Mouse (Mus musculus): ENCODE data around the gene Cdc42bpb. TPM values are rescaled to one million over a fixed set of nuclear protein-coding genes. Genes with fewer than 3 reads are reported as not detected.
A peak's percentile ranks its signal among the peaks of the same experiment; 100 is the strongest.

The Cdc42bpb gene
- polyA plus RNA-seq, 1 experiment from 2014 or later: 32.5 TPM

DNA sequence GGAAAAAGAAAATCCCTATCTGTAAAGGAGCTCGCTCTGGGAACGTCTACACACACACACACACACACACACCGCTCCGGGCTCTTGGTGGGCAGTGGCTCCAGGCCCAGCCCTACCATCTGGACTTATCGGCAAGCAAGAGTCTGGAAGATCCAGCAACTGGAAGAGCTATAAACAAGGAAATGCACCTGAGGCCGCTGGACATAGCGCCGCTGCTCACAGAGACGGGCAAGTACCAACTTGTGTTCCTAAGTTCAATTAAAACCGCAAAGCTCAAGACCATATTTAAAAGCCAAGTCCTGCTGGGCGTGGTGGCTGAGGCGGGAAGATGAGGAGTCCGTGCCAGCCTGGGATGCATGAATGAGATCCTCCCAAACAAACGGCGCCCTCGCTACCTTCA is 16.8 kb downstream of the Cdc42bpb start:
- 82% methylated on average over 16 of the region's 16 CpGs for WGBS
- peaks cover 37% of the 10 kb centered on the region for H3K4me1 ChIP-seq
- ATAC-seq (ENCODE audit: insufficient read depth, low FRiP score, low read depth): no peak

DNA sequence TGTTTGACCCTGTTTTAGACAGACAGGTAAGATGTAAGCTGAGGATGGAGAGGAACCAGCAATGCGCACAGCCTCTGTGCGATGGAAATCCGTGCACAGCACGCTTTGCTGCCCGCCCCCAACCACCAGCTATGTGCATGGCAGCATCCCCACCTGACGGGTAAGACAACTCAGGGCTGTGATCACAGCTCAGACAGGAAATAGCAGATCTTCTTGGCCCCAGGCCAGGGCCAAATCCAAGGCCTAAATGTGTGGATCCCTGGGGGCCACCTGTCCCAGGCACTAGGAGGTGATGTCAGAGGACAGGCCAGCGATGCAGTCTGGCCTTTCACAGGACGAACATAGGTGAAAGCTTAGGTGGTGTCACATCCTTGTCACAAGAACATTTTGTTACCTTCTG is 21.3 kb downstream of the Cdc42bpb start:
- Histone ChIP-seq H3K4me2 (no peak overlapping the region), H3K27me3 (replicated peaks) (no peaks in the 10 kb centered on the region), H3K9ac (no peak overlapping the region), H3K36me3 (no peaks in the 10 kb centered on the region), H3K27ac (no peak overlapping the region), H3K4me1 (peaks cover 37% of the 10 kb centered on the region), H3K9me3 (no peaks in the 10 kb centered on the region), H3K4me3 (replicated peaks) (no peak overlapping the region)
- 81% methylated on average over 8 of the region's 8 CpGs for WGBS
- no peak for ATAC-seq (ENCODE audit: insufficient read depth, low FRiP score, low read depth)

More for the DNA sequence above, 16.8 kb downstream of the Cdc42bpb start:
- H3K4me2 ChIP-seq: no peak overlapping the region
- H3K9me3 ChIP-seq: no peaks in the 10 kb centered on the region
- no peak overlapping the region for H3K9ac ChIP-seq
- H3K27ac ChIP-seq: no peak overlapping the region
- no peaks in the 10 kb centered on the region for H3K27me3 ChIP-seq (replicated peaks)
- H3K4me3 ChIP-seq (replicated peaks): no peak overlapping the region
- no peaks in the 10 kb centered on the region for H3K36me3 ChIP-seq

DNA sequence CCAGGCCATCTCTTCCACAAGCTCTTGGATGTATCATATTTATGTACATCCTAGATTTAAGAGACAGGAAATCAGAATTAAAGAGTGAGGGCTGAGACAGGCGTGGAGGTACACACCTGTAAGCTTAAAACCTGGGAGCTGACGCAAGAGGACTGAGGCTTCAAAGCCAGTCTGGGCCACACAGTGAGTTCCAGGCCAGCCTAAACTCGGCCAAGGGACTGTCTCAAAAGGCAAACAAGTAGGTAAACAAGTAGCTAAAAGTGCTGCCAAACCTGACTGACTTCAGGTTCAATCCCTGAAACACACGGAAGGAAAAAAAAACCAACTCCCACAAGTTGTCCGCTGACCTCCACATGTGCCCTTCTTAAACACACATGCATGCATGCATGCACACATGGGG is 23.4 kb downstream of the Cdc42bpb start:
- Histone ChIP-seq H3K4me1 (peaks cover 29% of the 10 kb centered on the region), H3K9ac (no peak overlapping the region), H3K9me3 (no peaks in the 10 kb centered on the region), H3K27me3 (replicated peaks) (no peaks in the 10 kb centered on the region), H3K4me2 (no peak overlapping the region; the same call in 1 of the 2 replicates), H3K4me3 (replicated peaks) (no peak overlapping the region), H3K27ac (peak overlapping the region; percentile 48), H3K36me3 (no peaks in the 10 kb centered on the region)
- 60% methylated on average over 5 of the region's 5 CpGs for WGBS
- no peak for ATAC-seq (ENCODE audit: insufficient read depth, low FRiP score, low read depth)

DNA sequence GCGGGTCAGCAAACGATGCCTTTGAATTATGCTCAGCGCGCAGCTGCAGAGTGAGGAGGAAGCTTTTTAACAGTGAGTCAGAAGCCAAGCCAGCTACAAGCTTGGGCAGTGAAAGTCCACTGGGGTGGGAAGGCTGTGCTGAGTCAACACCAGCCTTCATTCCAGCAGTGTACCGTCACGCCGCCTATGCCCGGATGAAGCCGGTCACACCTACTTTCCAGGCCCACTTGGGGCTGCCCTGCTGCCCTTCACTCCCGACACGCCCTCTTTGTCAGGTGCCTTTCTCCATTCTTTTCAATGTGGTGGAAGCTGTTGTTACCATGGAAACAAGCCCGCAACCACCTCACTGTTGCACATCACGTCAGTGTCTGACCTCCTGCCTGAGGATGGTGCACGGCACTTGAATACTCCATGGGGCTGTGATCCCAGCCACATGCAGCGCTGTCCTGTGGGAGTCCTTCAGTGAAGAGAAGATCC is 24.0 kb downstream of the Cdc42bpb start:
- H3K9me3 ChIP-seq: no peaks in the 10 kb centered on the region
- WGBS: 63% methylated on average over 15 of the region's 15 CpGs
- peak; percentile 94 for ATAC-seq (ENCODE audit: insufficient read depth, low FRiP score, low read depth)
- peak overlapping the region; percentile 79; the same call in 1 of the 2 replicates for H3K27ac ChIP-seq
- peak overlapping the region; percentile 19; the same call in 1 of the 2 replicates for H3K4me2 ChIP-seq
- H3K9ac ChIP-seq: no peak overlapping the region
- peaks cover 29% of the 10 kb centered on the region for H3K4me1 ChIP-seq
- no peak overlapping the region for H3K4me3 ChIP-seq (replicated peaks)
- no peaks in the 10 kb centered on the region for H3K36me3 ChIP-seq
- no peaks in the 10 kb centered on the region for H3K27me3 ChIP-seq (replicated peaks)

DNA sequence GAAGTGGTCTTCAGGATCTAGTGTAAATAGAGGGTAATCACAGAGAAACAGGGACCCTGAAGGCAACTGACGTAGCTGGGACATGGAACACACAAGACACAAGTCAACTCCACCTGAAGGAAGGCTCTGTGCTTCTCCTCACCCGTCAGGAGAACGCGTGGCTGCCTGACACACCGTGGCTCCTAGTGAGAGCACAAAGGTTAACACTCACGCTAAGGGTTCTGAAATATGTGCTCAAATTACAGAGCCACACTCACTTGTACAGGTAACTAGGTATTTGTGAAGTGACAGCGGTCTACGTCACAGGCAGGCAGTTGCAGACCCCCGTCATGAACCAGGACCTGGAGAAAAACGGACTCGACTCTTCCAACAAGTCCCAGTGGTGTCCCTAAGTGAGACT is 24.5 kb downstream of the Cdc42bpb start:
- H3K9ac ChIP-seq: no peak overlapping the region
- H3K4me2 ChIP-seq: peak overlapping the region; percentile 19; the same call in 1 of the 2 replicates
- peak overlapping the region; percentile 79 for H3K27ac ChIP-seq
- H3K27me3 ChIP-seq (replicated peaks): no peaks in the 10 kb centered on the region
- H3K4me1 ChIP-seq: peaks cover 29% of the 10 kb centered on the region
- ATAC-seq (ENCODE audit: insufficient read depth, low FRiP score, low read depth): peak; percentile 23; the same call in 1 of the 2 replicates
- no peaks in the 10 kb centered on the region for H3K36me3 ChIP-seq
- WGBS: 72% methylated on average over 11 of the region's 11 CpGs
- no peaks in the 10 kb centered on the region for H3K9me3 ChIP-seq
- no peak overlapping the region for H3K4me3 ChIP-seq (replicated peaks)

DNA sequence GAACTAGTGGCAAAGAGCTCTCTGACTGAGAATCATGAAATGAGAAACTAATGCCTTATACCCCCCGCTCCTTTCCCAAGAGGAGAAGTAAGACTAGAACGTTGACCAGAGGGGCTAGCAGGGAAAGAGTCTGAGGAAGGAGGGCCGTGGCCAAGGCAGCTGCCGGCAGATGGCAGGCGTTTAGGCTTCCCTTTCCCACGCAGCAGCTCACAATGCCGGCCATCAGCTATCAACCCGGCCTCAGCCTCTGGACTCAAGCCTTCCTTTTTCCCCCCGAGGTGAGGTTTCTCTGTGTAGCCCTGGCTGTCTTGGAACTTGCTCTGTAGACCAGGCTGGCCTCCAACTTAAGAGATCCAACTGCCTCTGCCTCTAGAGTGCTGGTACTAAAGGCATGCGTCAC is 25.0 kb downstream of the Cdc42bpb start:
- Histone ChIP-seq H3K4me2 (no peak overlapping the region), H3K9ac (no peak overlapping the region), H3K36me3 (no peaks in the 10 kb centered on the region), H3K27me3 (replicated peaks) (no peaks in the 10 kb centered on the region), H3K27ac (peak overlapping the region; percentile 79), H3K4me3 (replicated peaks) (no peak overlapping the region), H3K9me3 (no peaks in the 10 kb centered on the region), H3K4me1 (peaks cover 27% of the 10 kb centered on the region)
- no peak for ATAC-seq (ENCODE audit: insufficient read depth, low FRiP score, low read depth)
- 67% methylated on average over 10 of the region's 10 CpGs for WGBS

DNA sequence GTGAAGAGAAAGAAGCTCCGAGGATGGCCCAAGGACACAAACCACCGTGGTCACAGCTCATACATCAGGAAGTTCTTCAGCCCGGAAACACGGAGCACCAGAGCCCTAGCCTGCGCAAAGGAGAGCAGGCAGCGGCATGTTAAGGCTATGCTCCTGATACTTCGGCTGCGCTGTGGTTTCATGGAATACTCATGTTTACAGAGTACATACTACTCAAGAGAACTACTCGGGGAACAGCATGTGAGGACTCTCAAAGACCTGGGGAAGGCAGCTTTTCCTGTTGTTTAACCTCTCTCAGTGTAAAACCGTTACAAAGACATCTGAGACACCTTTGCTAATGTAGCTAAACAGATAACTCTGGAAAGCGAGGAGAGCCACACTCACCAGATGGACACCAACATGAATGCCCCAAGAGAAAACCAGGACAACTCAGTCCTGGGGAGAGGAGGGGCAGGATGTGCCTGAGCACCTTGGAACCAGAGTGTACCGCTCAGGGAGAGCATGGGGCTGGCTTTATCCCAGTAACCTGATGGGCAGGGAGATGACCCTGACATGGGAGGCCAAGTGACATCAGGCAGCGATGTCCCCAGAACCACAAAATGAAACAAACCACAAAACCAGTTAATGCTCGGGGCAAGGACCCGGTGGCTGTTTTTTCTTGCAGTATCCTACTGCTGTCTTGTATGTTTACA is 27.8 kb downstream of the Cdc42bpb start:
- Histone ChIP-seq H3K9me3 (no peaks in the 10 kb centered on the region), H3K27ac (no peak overlapping the region), H3K4me3 (replicated peaks) (no peak overlapping the region), H3K4me1 (peaks cover 27% of the 10 kb centered on the region), H3K4me2 (no peak overlapping the region), H3K27me3 (replicated peaks) (no peaks in the 10 kb centered on the region), H3K36me3 (no peaks in the 10 kb centered on the region), H3K9ac (no peak overlapping the region)
- 77% methylated on average over 15 of the region's 15 CpGs for WGBS
- no peak for ATAC-seq (ENCODE audit: insufficient read depth, low FRiP score, low read depth)

DNA sequence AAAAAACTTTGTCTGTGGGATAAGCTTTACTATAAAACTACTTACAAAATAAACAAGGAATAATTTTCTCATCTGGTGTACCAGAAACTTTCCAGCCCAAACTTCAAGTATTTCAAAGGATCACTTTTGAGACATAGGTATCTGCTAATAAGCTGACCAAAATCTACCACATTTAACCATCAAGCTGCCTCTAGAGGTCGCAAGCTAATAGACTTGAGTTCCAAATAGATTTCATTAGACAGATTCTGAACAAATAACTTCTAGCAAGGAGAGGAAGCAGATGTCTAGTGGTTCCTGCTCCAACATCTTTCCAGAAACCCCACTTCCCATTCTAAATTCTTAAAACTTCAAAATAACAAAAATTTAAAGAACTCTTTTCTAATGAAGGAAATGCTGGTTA is 33.6 kb downstream of the Cdc42bpb start:
- Histone ChIP-seq H3K4me2 (no peak overlapping the region), H3K9me3 (no peaks in the 10 kb centered on the region), H3K36me3 (0 out of 2 replicates have a peak, but pooled peaks cover 9% of the 10 kb centered on the region), H3K9ac (no peak overlapping the region), H3K4me3 (replicated peaks) (no peak overlapping the region), H3K27ac (no peak overlapping the region), H3K27me3 (replicated peaks) (no peaks in the 10 kb centered on the region), H3K4me1 (peaks cover 6% of the 10 kb centered on the region; the same call in 1 of the 2 replicates)
- ATAC-seq (ENCODE audit: insufficient read depth, low FRiP score, low read depth): no peak
- WGBS: 34% methylated on average over 1 of the region's 1 CpGs

DNA sequence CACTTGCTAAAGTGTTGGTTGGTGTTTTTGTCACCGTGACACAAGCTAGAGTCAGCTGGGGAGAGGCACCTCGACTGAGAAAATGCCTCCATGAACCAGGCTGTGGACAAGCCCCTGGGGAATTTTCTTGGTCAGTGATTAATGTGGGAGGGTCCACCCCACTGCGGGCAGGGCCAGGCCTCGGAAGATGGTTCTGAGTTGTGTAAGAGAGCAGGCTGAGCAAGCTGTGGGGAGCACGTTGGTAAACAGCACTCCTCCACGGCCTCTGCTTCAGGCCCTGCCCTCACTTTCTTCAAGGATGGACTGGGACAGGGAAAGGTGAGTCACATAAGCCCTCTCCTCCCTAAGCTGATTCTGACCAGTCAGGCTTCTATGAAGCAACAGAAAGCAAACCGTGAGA is 36.8 kb downstream of the Cdc42bpb start:
- H3K27ac ChIP-seq: no peak overlapping the region
- H3K4me2 ChIP-seq: no peak overlapping the region
- 68% methylated on average over 7 of the region's 7 CpGs for WGBS
- H3K4me3 ChIP-seq (replicated peaks): no peak overlapping the region
- no peak overlapping the region for H3K9ac ChIP-seq
- H3K36me3 ChIP-seq: peaks cover 35% of the 10 kb centered on the region
- no peaks in the 10 kb centered on the region for H3K27me3 ChIP-seq (replicated peaks)
- no peaks in the 10 kb centered on the region for H3K9me3 ChIP-seq
- no peak for ATAC-seq (ENCODE audit: insufficient read depth, low FRiP score, low read depth)
- H3K4me1 ChIP-seq: no peaks in the 10 kb centered on the region

DNA sequence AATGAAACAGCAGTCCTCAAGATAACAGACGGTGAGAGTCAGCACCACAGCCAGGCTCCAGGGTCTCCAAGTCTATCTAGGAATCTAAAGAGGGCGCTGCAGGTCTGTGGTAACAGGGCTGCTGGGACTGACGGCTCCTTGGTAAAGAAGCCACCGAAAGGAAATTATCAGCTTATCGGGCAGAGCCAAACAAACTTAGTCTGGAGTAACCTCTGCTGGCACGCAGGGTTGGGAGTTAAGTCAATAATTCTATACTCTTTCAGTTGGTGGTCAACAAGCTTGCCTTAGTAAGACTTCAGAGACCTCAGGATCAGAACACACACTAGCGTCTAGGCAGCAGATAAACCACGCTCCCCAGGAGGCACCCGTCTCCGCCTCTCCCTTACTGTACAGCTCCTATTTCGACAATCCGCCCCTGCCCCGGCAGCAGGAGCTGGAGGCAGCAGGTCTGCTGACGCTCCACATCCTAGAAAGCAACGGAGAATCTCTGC is 39.6 kb downstream of the Cdc42bpb start:
- H3K4me1 ChIP-seq: no peaks in the 10 kb centered on the region
- no peak overlapping the region for H3K9ac ChIP-seq
- H3K4me3 ChIP-seq (replicated peaks): no peak overlapping the region
- H3K27me3 ChIP-seq (replicated peaks): no peaks in the 10 kb centered on the region
- H3K4me2 ChIP-seq: no peak overlapping the region
- 51% methylated on average over 15 of the region's 15 CpGs for WGBS
- H3K36me3 ChIP-seq: peaks cover 45% of the 10 kb centered on the region
- H3K9me3 ChIP-seq: no peaks in the 10 kb centered on the region
- peak; percentile 78 for ATAC-seq (ENCODE audit: insufficient read depth, low FRiP score, low read depth)
- H3K27ac ChIP-seq: no peak overlapping the region

DNA sequence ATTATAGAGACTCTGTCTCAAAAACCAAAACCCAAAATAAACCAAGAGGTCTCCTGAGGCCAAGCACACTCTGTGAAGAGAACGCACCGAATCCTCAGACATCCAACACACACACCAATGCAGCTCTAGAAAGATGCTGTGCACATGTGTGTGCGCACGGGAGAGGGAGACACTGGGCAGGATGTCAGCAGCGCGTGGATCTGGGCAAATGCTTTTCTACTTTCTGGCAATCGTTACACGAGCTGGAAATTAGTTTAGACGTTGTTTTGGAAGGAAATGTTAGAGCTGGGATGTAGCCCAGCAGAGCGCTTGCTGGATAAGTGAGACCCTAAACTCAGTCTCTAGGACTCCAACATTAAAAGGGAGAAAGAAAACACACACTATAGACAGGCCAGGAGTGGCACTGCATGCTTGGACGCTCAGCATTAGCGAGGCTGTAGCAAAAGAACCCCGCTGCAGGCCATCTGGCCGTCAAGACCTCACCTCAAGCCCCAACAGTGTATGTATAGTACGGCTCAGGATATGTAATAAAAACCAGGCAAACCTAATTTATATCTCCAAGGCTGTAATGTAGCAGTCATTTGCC is 44.4 kb downstream of the Cdc42bpb start:
- H3K4me1 ChIP-seq: no peaks in the 10 kb centered on the region
- H3K9me3 ChIP-seq: no peaks in the 10 kb centered on the region
- no peak overlapping the region for H3K4me3 ChIP-seq (replicated peaks)
- peaks cover 36% of the 10 kb centered on the region for H3K36me3 ChIP-seq
- no peak for ATAC-seq (ENCODE audit: insufficient read depth, low FRiP score, low read depth)
- no peak overlapping the region for H3K27ac ChIP-seq
- H3K4me2 ChIP-seq: no peak overlapping the region
- 82% methylated on average over 15 of the region's 15 CpGs for WGBS
- no peak overlapping the region for H3K9ac ChIP-seq
- no peaks in the 10 kb centered on the region for H3K27me3 ChIP-seq (replicated peaks)

DNA sequence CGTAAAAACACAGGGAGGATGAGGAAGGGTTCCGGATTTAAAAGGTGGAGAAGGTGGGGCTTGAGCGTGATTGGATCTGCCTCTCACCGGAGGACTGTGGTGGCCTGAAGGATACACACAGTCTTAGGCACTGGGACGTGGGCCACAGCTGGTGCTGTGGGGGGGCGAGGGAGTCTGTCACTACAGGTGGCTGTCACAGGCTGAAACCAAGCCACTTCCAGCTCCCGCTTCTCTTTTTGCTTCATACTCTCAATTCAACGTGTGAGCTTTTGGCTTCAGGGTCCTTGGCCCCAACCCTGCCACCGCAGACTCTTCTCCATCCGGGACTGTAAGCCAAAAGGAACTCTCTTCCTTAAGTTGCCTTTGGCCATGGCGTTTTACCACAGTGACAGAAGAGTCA is 45.1 kb downstream of the Cdc42bpb start:
- H3K27me3 ChIP-seq (replicated peaks): no peaks in the 10 kb centered on the region
- no peaks in the 10 kb centered on the region for H3K4me1 ChIP-seq
- H3K9me3 ChIP-seq: no peaks in the 10 kb centered on the region
- 88% methylated on average over 11 of the region's 11 CpGs for WGBS
- no peak overlapping the region for H3K4me3 ChIP-seq (replicated peaks)
- H3K4me2 ChIP-seq: no peak overlapping the region
- H3K27ac ChIP-seq: no peak overlapping the region
- H3K9ac ChIP-seq: no peak overlapping the region
- no peak for ATAC-seq (ENCODE audit: insufficient read depth, low FRiP score, low read depth)
- H3K36me3 ChIP-seq: peaks cover 33% of the 10 kb centered on the region
